Mouse (Mus musculus): ENCODE results near the gene Cracr2b.

DNA sequence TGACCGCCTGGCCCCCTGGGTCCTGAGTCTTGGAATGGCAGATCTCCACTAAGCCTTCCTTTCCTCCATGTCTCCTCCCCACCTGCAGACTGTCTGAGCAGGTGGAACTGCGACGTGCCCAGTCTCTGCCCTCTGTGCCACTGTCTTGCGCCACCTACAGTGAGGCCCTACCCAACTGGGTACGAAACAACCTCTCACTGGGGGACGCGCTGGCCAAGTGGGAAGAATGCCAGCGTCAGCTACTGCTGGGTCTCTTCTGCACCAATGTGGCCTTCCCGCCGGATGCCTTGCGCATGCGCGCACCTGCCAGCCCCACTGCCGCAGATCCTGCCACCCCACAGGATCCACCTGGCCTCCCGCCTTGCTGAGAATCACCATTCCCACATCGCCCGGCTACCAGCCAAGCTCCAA is 1.6 kb upstream of the Cracr2b start:
- TF ChIP-seq POLR2A (IDR thresholded peaks at IDR 0.05; ENCODE audit: low read depth, low read length) (no peak), CTCF (conservative IDR thresholded peaks at IDR 0.05; ENCODE audit: insufficient read depth, insufficient read length, low read depth, low read length) (no peak)

Data from kidney, adult 2 months (tissue).